Mouse (Mus musculus): ENCODE results near the gene U2surp. TPM values are rescaled to one million over a fixed set of nuclear protein-coding genes. Genes with fewer than 3 reads are reported as not detected.

U2surp gene
- total and polyA plus RNA-seq, 2 experiments from 2014 or later, result 30.2 to 122 TPM

DNA sequence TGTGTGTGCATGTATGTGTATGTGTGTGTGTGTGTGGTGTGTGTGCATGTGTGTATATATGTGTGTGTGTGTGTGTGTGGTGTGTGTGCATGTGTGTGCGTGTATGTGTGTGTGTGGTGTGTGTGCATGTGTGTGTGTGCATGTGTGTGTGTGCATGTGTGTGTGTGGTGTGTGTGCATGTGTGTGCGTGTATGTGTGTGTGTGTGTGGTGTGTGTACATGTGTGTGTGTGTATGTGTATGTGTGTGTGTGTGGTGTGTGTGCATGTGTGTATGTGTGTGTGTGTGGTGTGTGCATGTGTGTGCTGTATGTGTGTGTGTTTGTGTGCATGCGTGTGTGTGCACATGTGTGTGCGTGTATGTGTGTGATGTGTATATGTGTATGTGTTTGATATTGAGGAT, 32.8 kb upstream of the U2surp start:
- DNase-seq (ENCODE audit: low spot score) (no peak), ATAC-seq (no peak)
- Histone ChIP-seq H3K9me3 (ENCODE audit: low read length) (no peaks in the 10 kb centered on the region), H3K36me3 (ENCODE audit: insufficient read depth, low read length) (no peaks in the 10 kb centered on the region), H3K27me3 (ENCODE audit: insufficient read depth, low read length) (no peaks in the 10 kb centered on the region), H3K9ac (replicated peaks; ENCODE audit: low read length) (no peak overlapping the region), H3K4me2 (ENCODE audit: low read depth, low read length) (no peak overlapping the region), H3K4me1 (ENCODE audit: insufficient read depth, low read length) (no peaks in the 10 kb centered on the region), H3K4me3 (ENCODE audit: low read length) (no peak overlapping the region), H3K27ac (no peak overlapping the region)
- TF ChIP-seq CTCF (IDR thresholded peaks at IDR 0.05; ENCODE audit: low read depth), result no peak
- WGBS, result 96% methylated on average over 4 of the region's 4 CpGs

DNA sequence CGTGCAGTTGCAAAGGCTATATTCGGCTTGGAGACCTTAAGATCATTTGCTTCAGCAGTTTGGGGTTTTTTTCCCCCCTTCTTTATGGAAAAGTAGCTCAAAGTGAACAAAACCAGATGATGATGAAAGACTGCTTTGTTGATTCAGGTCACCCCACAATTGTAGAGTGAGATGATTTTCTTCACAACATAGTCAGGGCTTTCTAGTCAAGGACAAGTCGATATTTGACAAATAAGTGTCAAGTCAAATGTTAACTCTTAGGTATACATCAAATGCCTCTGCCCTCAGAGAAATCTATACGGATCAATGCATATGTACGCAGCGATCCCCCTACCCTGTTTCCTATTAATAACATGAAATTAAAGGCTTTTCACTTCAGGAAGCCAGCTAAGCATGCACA, 30.7 kb upstream of the U2surp start:
- H3K27me3 ChIP-seq (ENCODE audit: insufficient read depth, low read length), result no peaks in the 10 kb centered on the region
- WGBS, result 74% methylated on average over 6 of the region's 6 CpGs
- no peaks in the 10 kb centered on the region for H3K9me3 ChIP-seq (ENCODE audit: low read length)
- no peak for DNase-seq (ENCODE audit: low spot score)
- no peak overlapping the region for H3K27ac ChIP-seq
- ATAC-seq, result no peak
- no peak overlapping the region for H3K9ac ChIP-seq (replicated peaks; ENCODE audit: low read length)
- no peak for TF ChIP-seq CTCF (IDR thresholded peaks at IDR 0.05; ENCODE audit: low read depth)
- H3K36me3 ChIP-seq (ENCODE audit: insufficient read depth, low read length), result no peaks in the 10 kb centered on the region
- no peaks in the 10 kb centered on the region for H3K4me1 ChIP-seq (ENCODE audit: insufficient read depth, low read length)
- H3K4me3 ChIP-seq (ENCODE audit: low read length), result no peak overlapping the region
- H3K4me2 ChIP-seq (ENCODE audit: low read depth, low read length), result no peak overlapping the region

DNA sequence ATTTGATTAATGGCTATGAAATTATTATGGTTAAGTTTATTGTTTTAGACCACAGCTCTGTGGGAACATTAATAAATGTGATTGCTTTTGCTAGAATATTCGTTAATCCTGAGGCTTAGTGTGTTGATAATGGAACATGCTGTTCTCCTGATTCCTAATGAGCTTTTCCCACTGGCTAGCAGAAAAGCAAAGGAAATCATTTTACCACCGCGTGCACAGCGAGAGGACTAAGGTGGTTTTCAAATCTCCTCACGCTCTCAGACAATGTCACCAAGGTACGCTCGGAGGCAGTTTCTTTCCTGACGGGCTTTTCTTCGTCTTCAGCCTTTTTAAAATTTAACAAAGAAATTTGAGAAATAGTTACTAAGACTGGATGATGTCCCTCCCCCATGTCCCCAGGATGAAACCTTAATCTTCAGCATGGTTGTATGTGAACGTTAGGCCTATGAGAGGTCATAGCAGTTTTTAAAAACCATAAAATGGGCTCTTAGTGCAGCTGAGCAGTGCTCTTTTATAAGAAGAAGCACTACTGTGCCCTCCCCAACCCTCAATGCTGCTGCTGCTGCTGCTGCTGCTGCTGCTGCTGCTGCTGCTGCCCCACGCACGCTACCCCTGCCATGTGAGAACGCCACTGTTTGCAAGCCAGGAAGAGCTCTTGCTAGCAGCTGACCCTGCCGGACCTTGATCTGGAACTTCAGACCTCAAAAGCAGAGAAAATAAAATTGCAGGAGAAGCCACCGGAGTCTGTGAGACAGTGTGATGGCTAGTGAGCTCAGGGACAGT, 30.0 kb upstream of the U2surp start:
- no peak for TF ChIP-seq CTCF (IDR thresholded peaks at IDR 0.05; ENCODE audit: low read depth)
- Histone ChIP-seq H3K9ac (replicated peaks; ENCODE audit: low read length) (no peak overlapping the region), H3K27ac (no peak overlapping the region), H3K4me3 (ENCODE audit: low read length) (no peak overlapping the region), H3K4me1 (ENCODE audit: insufficient read depth, low read length) (no peaks in the 10 kb centered on the region), H3K9me3 (ENCODE audit: low read length) (no peaks in the 10 kb centered on the region), H3K4me2 (ENCODE audit: low read depth, low read length) (no peak overlapping the region), H3K36me3 (ENCODE audit: insufficient read depth, low read length) (no peaks in the 10 kb centered on the region), H3K27me3 (ENCODE audit: insufficient read depth, low read length) (no peaks in the 10 kb centered on the region)
- DNase-seq (ENCODE audit: low spot score) (no peak), ATAC-seq (no peak; the same call in 1 of the 2 replicates)
- WGBS, result 66% methylated on average over 15 of the region's 15 CpGs

DNA sequence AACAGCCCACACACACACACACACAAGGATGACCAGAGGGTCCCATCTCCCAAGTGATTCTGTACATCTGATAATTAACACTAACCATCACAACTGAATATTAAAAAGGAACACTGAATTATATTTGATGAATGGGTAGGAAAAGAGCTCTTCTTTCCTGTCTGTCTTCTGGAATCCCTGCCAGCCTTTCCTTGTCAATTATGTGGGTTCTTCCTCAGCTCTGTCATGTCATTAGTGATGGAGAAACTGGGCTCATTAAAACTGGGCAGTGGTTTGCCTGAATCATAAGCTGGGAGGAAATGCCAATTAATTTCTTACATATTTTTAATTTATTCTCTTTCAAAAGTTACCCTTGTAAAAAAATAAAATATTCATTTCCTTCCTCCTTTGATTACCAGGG, 29.4 kb upstream of the U2surp start:
- H3K9ac ChIP-seq (replicated peaks; ENCODE audit: low read length), result no peak overlapping the region

DNA sequence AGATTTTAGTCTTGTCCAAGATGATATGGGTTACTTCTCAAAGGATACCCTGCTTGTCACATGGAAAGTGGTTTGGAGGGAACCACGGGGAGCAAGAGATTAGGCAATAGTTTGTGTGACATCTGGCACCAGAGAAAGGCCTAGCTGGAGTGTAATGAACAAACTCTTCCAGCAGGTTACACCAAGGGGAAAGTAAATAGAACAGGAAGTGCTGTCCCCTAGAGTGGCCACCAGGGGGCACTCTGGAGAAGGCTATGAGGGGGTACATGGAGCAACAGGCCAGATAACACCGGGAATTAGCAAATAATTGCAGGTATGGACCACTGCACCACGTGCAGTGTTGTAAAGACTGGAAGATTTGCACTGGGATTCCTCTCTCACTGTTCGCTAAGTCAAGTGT, 28.7 kb upstream of the U2surp start:
- Histone ChIP-seq H3K4me2 (ENCODE audit: low read depth, low read length) (no peak overlapping the region), H3K36me3 (ENCODE audit: insufficient read depth, low read length) (no peaks in the 10 kb centered on the region), H3K27ac (no peak overlapping the region), H3K4me1 (ENCODE audit: insufficient read depth, low read length) (no peaks in the 10 kb centered on the region), H3K27me3 (ENCODE audit: insufficient read depth, low read length) (no peaks in the 10 kb centered on the region), H3K9me3 (ENCODE audit: low read length) (no peaks in the 10 kb centered on the region), H3K4me3 (ENCODE audit: low read length) (no peak overlapping the region), H3K9ac (replicated peaks; ENCODE audit: low read length) (no peak overlapping the region)
- ATAC-seq (peak; percentile 24; the same call in 1 of the 2 replicates), DNase-seq (ENCODE audit: low spot score) (peak; percentile 18)
- 60% methylated on average over 4 of the region's 4 CpGs for WGBS
- TF ChIP-seq CTCF (IDR thresholded peaks at IDR 0.05; ENCODE audit: low read depth), result peak; percentile 61

More for the DNA sequence above, 29.4 kb upstream of the U2surp start:
- H3K4me1 ChIP-seq (ENCODE audit: insufficient read depth, low read length), result no peaks in the 10 kb centered on the region
- DNase-seq (ENCODE audit: low spot score) (no peak), ATAC-seq (no peak)
- no peaks in the 10 kb centered on the region for H3K9me3 ChIP-seq (ENCODE audit: low read length)
- no peak overlapping the region for H3K27ac ChIP-seq
- no peak overlapping the region for H3K4me3 ChIP-seq (ENCODE audit: low read length)
- no peaks in the 10 kb centered on the region for H3K27me3 ChIP-seq (ENCODE audit: insufficient read depth, low read length)
- no peak overlapping the region for H3K4me2 ChIP-seq (ENCODE audit: low read depth, low read length)
- TF ChIP-seq CTCF (IDR thresholded peaks at IDR 0.05; ENCODE audit: low read depth), result no peak
- no peaks in the 10 kb centered on the region for H3K36me3 ChIP-seq (ENCODE audit: insufficient read depth, low read length)

DNA sequence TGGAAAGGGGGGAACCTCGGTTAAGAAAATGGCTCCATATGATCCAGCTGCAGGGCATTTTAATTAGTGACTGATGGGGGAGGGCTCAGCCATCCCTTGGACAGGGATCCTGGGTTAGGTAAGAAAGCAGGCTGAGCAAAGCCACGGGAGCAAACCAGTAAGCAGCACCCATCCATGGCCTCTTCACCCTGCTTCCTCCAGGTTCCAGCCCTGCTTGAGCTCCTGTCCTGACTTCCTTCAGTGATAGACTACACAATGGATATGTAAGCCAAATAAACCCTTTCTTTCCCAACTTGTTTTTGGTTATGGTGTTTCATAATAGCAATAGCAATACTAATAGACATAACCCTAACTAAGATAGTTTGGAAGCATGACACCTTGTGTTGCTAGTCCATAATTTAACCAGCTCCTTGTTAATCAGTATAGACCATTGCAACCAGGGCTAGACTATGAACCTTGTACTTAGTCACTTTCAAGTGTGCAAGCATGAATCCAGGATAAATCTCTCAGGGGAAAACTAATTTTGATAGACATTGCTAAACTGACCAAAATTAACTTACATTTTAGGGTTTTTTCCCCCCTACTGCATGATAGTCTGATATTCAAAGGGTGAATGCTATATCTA, 27.5 kb upstream of the U2surp start:
- WGBS, result 74% methylated on average over 2 of the region's 2 CpGs
- H3K4me3 ChIP-seq (ENCODE audit: low read length), result no peak overlapping the region
- no peak overlapping the region for H3K9ac ChIP-seq (replicated peaks; ENCODE audit: low read length)
- no peaks in the 10 kb centered on the region for H3K9me3 ChIP-seq (ENCODE audit: low read length)
- H3K27ac ChIP-seq, result no peak overlapping the region
- DNase-seq (ENCODE audit: low spot score) (no peak), ATAC-seq (no peak)
- no peaks in the 10 kb centered on the region for H3K4me1 ChIP-seq (ENCODE audit: insufficient read depth, low read length)
- no peak for TF ChIP-seq CTCF (IDR thresholded peaks at IDR 0.05; ENCODE audit: low read depth)
- H3K4me2 ChIP-seq (ENCODE audit: low read depth, low read length), result no peak overlapping the region
- no peaks in the 10 kb centered on the region for H3K36me3 ChIP-seq (ENCODE audit: insufficient read depth, low read length)
- H3K27me3 ChIP-seq (ENCODE audit: insufficient read depth, low read length), result no peaks in the 10 kb centered on the region

DNA sequence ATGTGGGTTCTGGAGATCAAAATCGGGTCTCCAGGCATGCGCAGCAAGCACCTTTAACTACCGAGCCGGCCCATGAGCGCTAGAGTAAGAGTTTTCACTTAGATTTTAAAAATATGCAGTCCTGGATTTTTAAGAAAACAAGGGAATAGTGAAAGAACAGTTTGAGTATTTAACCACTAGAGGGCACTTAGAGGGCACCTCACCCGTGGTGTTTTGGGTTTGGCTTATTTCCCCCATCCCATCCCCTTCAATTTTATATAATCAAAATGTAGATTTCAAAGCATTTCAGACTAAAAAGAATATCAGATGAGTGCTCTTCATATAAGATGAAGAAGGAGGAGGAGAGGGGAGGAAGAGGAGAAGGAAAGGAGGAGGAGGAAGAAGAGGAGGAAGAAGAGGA, 22.0 kb upstream of the U2surp start:
- Histone ChIP-seq H3K4me2 (ENCODE audit: low read depth, low read length) (no peak overlapping the region), H3K27ac (no peak overlapping the region), H3K4me1 (ENCODE audit: insufficient read depth, low read length) (no peaks in the 10 kb centered on the region), H3K27me3 (ENCODE audit: insufficient read depth, low read length) (no peaks in the 10 kb centered on the region), H3K9me3 (ENCODE audit: low read length) (no peaks in the 10 kb centered on the region), H3K36me3 (ENCODE audit: insufficient read depth, low read length) (no peaks in the 10 kb centered on the region), H3K4me3 (ENCODE audit: low read length) (no peak overlapping the region), H3K9ac (replicated peaks; ENCODE audit: low read length) (no peak overlapping the region)
- ATAC-seq (no peak), DNase-seq (ENCODE audit: low spot score) (peak; percentile 46)
- WGBS, result 48% methylated on average over 6 of the region's 6 CpGs
- TF ChIP-seq CTCF (IDR thresholded peaks at IDR 0.05; ENCODE audit: low read depth), result peak; percentile 63

All from hindbrain, postnatal 0 days (tissue).